In the genomic region with DNA sequence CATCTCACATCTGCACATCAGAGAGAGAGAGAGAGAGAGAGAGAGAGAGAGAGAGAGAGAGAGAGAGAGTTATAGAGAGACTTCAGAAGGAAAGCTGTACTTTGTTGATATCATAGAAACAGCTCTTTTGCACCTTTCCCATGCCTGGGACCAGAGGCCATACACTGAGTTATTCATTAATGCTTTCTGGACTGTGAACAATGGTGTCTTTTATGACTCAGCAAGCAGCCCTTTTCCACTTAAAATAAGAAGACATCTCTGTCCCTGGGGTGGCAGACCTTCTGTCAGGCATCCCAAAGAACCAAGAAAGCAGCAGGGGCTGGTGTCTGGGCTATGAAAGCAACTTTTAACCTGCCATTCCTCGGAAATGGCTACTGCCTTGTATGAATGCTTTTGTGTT, we compare ENCODE assay signal across 19 mouse cellular contexts. TPM values are rescaled to one million over a fixed set of nuclear protein-coding genes. Genes with fewer than 3 reads are reported as not detected.
A peak's percentile ranks its signal among the peaks of the same experiment; 100 is the strongest.
DNase-seq lines count a peak whose midpoint lies in the region; ATAC-seq and TF ChIP-seq lines count a peak whose summit lies in the region.
"Had no signal": no experiment of that assay in that cellular context is flagged by ENCODE, and none has a peak within 500 bp of the region (broad histone marks: within the 10 kb centered on the region; RNA-seq: fewer than 3 reads in every experiment).

No protein-coding gene starts in this region.

- peak; percentile 79 for DNase-seq in kidney, adult 9 months
- DNase-seq in kidney, postnatal 14 days, result no peak
- DNase-seq in midbrain, embryonic 11.5 days (ENCODE audit: low spot score, missing footprints), result no peak
- DNase-seq in liver, postnatal 0 days, result no peak
- no peak for DNase-seq in thymus, postnatal 0 days (ENCODE audit: low spot score)
- no peak for DNase-seq in left cerebral cortex, adult 9 months (ENCODE audit: low spot score in 2 of 2)
- DNase-seq: adrenal gland, postnatal 10 days; cerebellum, adult 11 months; cerebellum, postnatal 25 days; forebrain, postnatal 0 days; layer of hippocampus, postnatal 36 days; lung, adult 2 months; spleen, adult 18-20 months had no signal

- 0 out of 2 replicates have a peak, but pooled peaks cover 12% of the 10 kb centered on the region for H3K27me3 ChIP-seq in midbrain, embryonic 13.5 days
- H3K27me3 ChIP-seq in midbrain, embryonic 11.5 days (ENCODE audit: control insufficient read depth, insufficient read depth, low read length), result no peaks in the 10 kb centered on the region
- H3K27me3 ChIP-seq in liver, postnatal 0 days (ENCODE audit: insufficient read depth, low read length), result no peaks in the 10 kb centered on the region

- H3K4me1 ChIP-seq in midbrain, embryonic 13.5 days (replicated peaks), result peaks cover 33% of the 10 kb centered on the region
- peaks cover 2% of the 10 kb centered on the region for H3K4me1 ChIP-seq in midbrain, embryonic 11.5 days (ENCODE audit: control insufficient read depth, insufficient read depth, low read length)
- H3K4me1 ChIP-seq in liver, postnatal 0 days (ENCODE audit: insufficient read depth), result peaks cover 20% of the 10 kb centered on the region

- no peak for TF ChIP-seq EP300 in liver, postnatal 0 days (IDR thresholded peaks at IDR 0.05; ENCODE audit: low read depth)

- 54% methylated on average over 1 of the region's 1 CpGs for WGBS in midbrain, embryonic 13.5 days
- WGBS in midbrain, embryonic 11.5 days, result 48% methylated on average over 1 of the region's 1 CpGs
- 58% methylated on average over 1 of the region's 1 CpGs for whole genome bisulfite sequencing in liver, postnatal 0 days (ENCODE audit: insufficient replicate concordance)

- no peak for ATAC-seq in midbrain, embryonic 13.5 days
- no peak for ATAC-seq in midbrain, embryonic 11.5 days (ENCODE audit: low FRiP score)
- ATAC-seq in liver, postnatal 0 days, result no peak
- ATAC-seq: forebrain, postnatal 0 days; midbrain, embryonic 16.5 days had no signal

- H3K4me3 ChIP-seq in midbrain, embryonic 13.5 days (replicated peaks), result no peak overlapping the region
- no peak overlapping the region for H3K4me3 ChIP-seq in midbrain, embryonic 11.5 days (ENCODE audit: low read depth, low read length)
- no peak overlapping the region for H3K4me3 ChIP-seq in liver, postnatal 0 days (ENCODE audit: low read depth, low read length)
- H3K4me3 ChIP-seq: heart, embryonic 12.5 days; hindbrain, embryonic 15.5 days had no signal

- H3K4me2 ChIP-seq in midbrain, embryonic 13.5 days (replicated peaks), result no peak overlapping the region
- H3K4me2 ChIP-seq in midbrain, embryonic 11.5 days, result no peak overlapping the region
- no peak overlapping the region for H3K4me2 ChIP-seq in liver, postnatal 0 days (ENCODE audit: low read depth, low read length)
- H3K4me2 ChIP-seq: heart, embryonic 12.5 days; hindbrain, embryonic 15.5 days had no signal

- no peak for TF ChIP-seq CTCF in liver, postnatal 0 days (IDR thresholded peaks at IDR 0.05; ENCODE audit: low read depth)

- no peaks in the 10 kb centered on the region for H3K9me3 ChIP-seq in midbrain, embryonic 13.5 days
- no peaks in the 10 kb centered on the region for H3K9me3 ChIP-seq in midbrain, embryonic 11.5 days (ENCODE audit: control insufficient read depth, low read length)
- no peaks in the 10 kb centered on the region for H3K9me3 ChIP-seq in liver, postnatal 0 days (ENCODE audit: low read length)
- H3K9me3 ChIP-seq: heart, embryonic 12.5 days; hindbrain, embryonic 15.5 days had no signal

- H3K27ac ChIP-seq in midbrain, embryonic 13.5 days, result no peak overlapping the region
- H3K27ac ChIP-seq in midbrain, embryonic 11.5 days (ENCODE audit: low read depth, low read length), result no peak overlapping the region
- H3K27ac ChIP-seq in liver, postnatal 0 days (ENCODE audit: low read depth), result peak overlapping the region; percentile 18; the same call in 1 of the 2 replicates
- H3K27ac ChIP-seq: hindbrain, embryonic 15.5 days had no signal

- H3K36me3 ChIP-seq in midbrain, embryonic 13.5 days, result peaks cover 8% of the 10 kb centered on the region
- no peaks in the 10 kb centered on the region; the same call in 1 of the 2 replicates for H3K36me3 ChIP-seq in midbrain, embryonic 11.5 days (ENCODE audit: control insufficient read depth, insufficient read depth, low read length)
- H3K36me3 ChIP-seq in liver, postnatal 0 days (replicated peaks; ENCODE audit: insufficient read depth, low read length), result peaks cover 6% of the 10 kb centered on the region

- 0 out of 2 replicates have a peak overlapping the region, but pooled peaks have one; percentile 3 for H3K9ac ChIP-seq in midbrain, embryonic 13.5 days (replicated peaks)
- H3K9ac ChIP-seq in midbrain, embryonic 11.5 days (ENCODE audit: low read length), result no peak overlapping the region
- no peak overlapping the region for H3K9ac ChIP-seq in liver, postnatal 0 days (replicated peaks)
- H3K9ac ChIP-seq: forebrain, postnatal 0 days; heart, embryonic 12.5 days; hindbrain, embryonic 15.5 days had no signal

RNA-seq across cellular contexts. Expression of a gene that starts 4.0 kb away (rescaled TPM):
- polyA plus RNA-seq in midbrain, embryonic 13.5 days (2015; fragmentation: Nextera tagmentation; extraction: Ambion mirVana), result 120 and 131 TPM in 2 replicates
- 124 and 133 TPM in 2 replicates for polyA plus RNA-seq in midbrain, embryonic 11.5 days (2014; fragmentation: Nextera tagmentation; extraction: Ambion mirVana)
- polyA plus RNA-seq in liver, postnatal 0 days (2015; fragmentation: Nextera tagmentation; extraction: Ambion mirVana), result 34.4 and 37.1 TPM in 2 replicates
- 110 and 112 TPM in 2 replicates for polyA plus RNA-seq in thymus, postnatal 0 days (2015; fragmentation: Nextera tagmentation; extraction: Ambion mirVana)

RNA-seq across cellular contexts. Expression of a gene that starts 5.2 kb away (rescaled TPM):
- not detected in 2 replicates for polyA plus RNA-seq in midbrain, embryonic 13.5 days (2015; fragmentation: Nextera tagmentation; extraction: Ambion mirVana)
- not detected in 2 replicates for polyA plus RNA-seq in midbrain, embryonic 11.5 days (2014; fragmentation: Nextera tagmentation; extraction: Ambion mirVana)
- not detected in 2 replicates for polyA plus RNA-seq in liver, postnatal 0 days (2015; fragmentation: Nextera tagmentation; extraction: Ambion mirVana)
- polyA plus RNA-seq in thymus, postnatal 0 days (2015; fragmentation: Nextera tagmentation; extraction: Ambion mirVana), result not detected in 2 replicates
- polyA plus RNA-seq: C2C12; forebrain, postnatal 0 days; gonadal fat pad, adult 2 months; heart, embryonic 12.5 days; hindbrain, embryonic 15.5 days; midbrain, embryonic 16.5 days had no signal

RNA-seq across cellular contexts. Expression of a gene that starts 21.8 kb away (rescaled TPM):
- 13.8 and 14.5 TPM in 2 replicates for polyA plus RNA-seq in midbrain, embryonic 13.5 days (2015; fragmentation: Nextera tagmentation; extraction: Ambion mirVana)
- polyA plus RNA-seq in midbrain, embryonic 11.5 days (2014; fragmentation: Nextera tagmentation; extraction: Ambion mirVana), result 2.4 TPM in 2 replicates
- polyA plus RNA-seq in liver, postnatal 0 days (2015; fragmentation: Nextera tagmentation; extraction: Ambion mirVana), result 3.7 and 4.3 TPM in 2 replicates
- polyA plus RNA-seq in thymus, postnatal 0 days (2015; fragmentation: Nextera tagmentation; extraction: Ambion mirVana), result 3.1 TPM in 2 replicates

RNA-seq across cellular contexts. Expression of a gene that starts 30.3 kb away (rescaled TPM):
- 1.7 TPM in 2 replicates for polyA plus RNA-seq in midbrain, embryonic 13.5 days (2015; fragmentation: Nextera tagmentation; extraction: Ambion mirVana)
- polyA plus RNA-seq in midbrain, embryonic 11.5 days (2014; fragmentation: Nextera tagmentation; extraction: Ambion mirVana), result 1.5 and 2.7 TPM in 2 replicates
- 14.5 and 14.7 TPM in 2 replicates for polyA plus RNA-seq in liver, postnatal 0 days (2015; fragmentation: Nextera tagmentation; extraction: Ambion mirVana)
- polyA plus RNA-seq in thymus, postnatal 0 days (2015; fragmentation: Nextera tagmentation; extraction: Ambion mirVana), result 5.5 and 7.4 TPM in 2 replicates

RNA-seq across cellular contexts. Expression of a gene that starts 57.9 kb away (rescaled TPM):
- polyA plus RNA-seq in midbrain, embryonic 13.5 days (2015; fragmentation: Nextera tagmentation; extraction: Ambion mirVana), result 0.13 TPM in 1 of 2 replicates, not detected in the other
- 0.12 and 0.29 TPM in 2 replicates for polyA plus RNA-seq in midbrain, embryonic 11.5 days (2014; fragmentation: Nextera tagmentation; extraction: Ambion mirVana)
- polyA plus RNA-seq in liver, postnatal 0 days (2015; fragmentation: Nextera tagmentation; extraction: Ambion mirVana), result 1.9 and 2.0 TPM in 2 replicates
- polyA plus RNA-seq in thymus, postnatal 0 days (2015; fragmentation: Nextera tagmentation; extraction: Ambion mirVana), result 0.54 and 0.79 TPM in 2 replicates
